Comparison of ENCODE assay signal across 19 mouse cellular contexts in genomic region chr4:145304109-145304508, GRCm38 (mm10). TPM values are rescaled to one million over a fixed set of nuclear protein-coding genes. Genes with fewer than 3 reads are reported as not detected.
DNase-seq lines count a peak whose midpoint lies in the region; ATAC-seq and TF ChIP-seq lines count a peak whose summit lies in the region.
"Had no signal": no experiment of that assay in that cellular context is flagged by ENCODE, and none has a peak within 500 bp of the region (broad histone marks: within the 10 kb centered on the region; RNA-seq: fewer than 3 reads in every experiment).

No protein-coding gene starts in this region.

- H3K27ac ChIP-seq in hindbrain, embryonic 14.5 days, result no peak overlapping the region
- H3K27ac ChIP-seq in heart, adult 2 months, result no peak overlapping the region
- H3K27ac ChIP-seq: heart, embryonic 10.5 days; liver, embryonic 15.5 days had no signal

- intact Hi-C loops in left cerebral cortex, postnatal 4 days (cut with DNase I), result no loop called here
- intact Hi-C loops in left cerebral cortex, postnatal 36 days (cut with DNase I), result no loop called here
- intact Hi-C loops in heart, adult 2 months (cut with DNase I), result no loop called here

- no peaks in the 10 kb centered on the region for H3K79me2 ChIP-seq in heart, adult 2 months (replicated peaks; ENCODE audit: control insufficient read depth, insufficient read depth, low read length)

- H3K4me1 ChIP-seq in hindbrain, embryonic 14.5 days (replicated peaks; ENCODE audit: control insufficient read depth, insufficient read depth, low read length), result no peaks in the 10 kb centered on the region
- peaks cover 2% of the 10 kb centered on the region; the same call in 1 of the 2 replicates for H3K4me1 ChIP-seq in heart, adult 2 months (ENCODE audit: control insufficient read depth, insufficient read depth, low read length)
- H3K4me1 ChIP-seq: heart, embryonic 10.5 days; liver, embryonic 15.5 days had no signal

- no peaks in the 10 kb centered on the region for H3K9me3 ChIP-seq in hindbrain, embryonic 14.5 days (ENCODE audit: control insufficient read depth, low read length)
- H3K9me3 ChIP-seq: heart, embryonic 10.5 days; liver, embryonic 15.5 days had no signal

- H3K9ac ChIP-seq in hindbrain, embryonic 14.5 days, result no peak overlapping the region
- H3K9ac ChIP-seq in heart, adult 2 months (ENCODE audit: low read depth, low read length), result no peak overlapping the region
- H3K9ac ChIP-seq: liver, embryonic 15.5 days had no signal

- 46% methylated on average over 4 of the region's 4 CpGs for WGBS in hindbrain, embryonic 14.5 days
- 77% methylated on average over 4 of the region's 4 CpGs for WGBS in heart, adult 2 months

- no peak overlapping the region for H3K4me3 ChIP-seq in hindbrain, embryonic 14.5 days (replicated peaks; ENCODE audit: low read length)
- H3K4me3 ChIP-seq in heart, adult 2 months, result no peak overlapping the region
- H3K4me3 ChIP-seq: erythroblast, embryonic 14.5 days; heart, embryonic 10.5 days; liver, embryonic 15.5 days had no signal

- H3K27me3 ChIP-seq in hindbrain, embryonic 14.5 days (ENCODE audit: control insufficient read depth, insufficient read depth, low read length), result no peaks in the 10 kb centered on the region
- H3K27me3 ChIP-seq in heart, adult 2 months (ENCODE audit: control insufficient read depth, insufficient read depth, low read length), result no peaks in the 10 kb centered on the region
- H3K27me3 ChIP-seq: liver, embryonic 15.5 days had no signal

- H3K4me2 ChIP-seq in hindbrain, embryonic 14.5 days (replicated peaks), result no peak overlapping the region
- H3K4me2 ChIP-seq: liver, embryonic 15.5 days had no signal

- no peak for TF ChIP-seq POLR2A in heart, adult 2 months (IDR thresholded peaks at IDR 0.05; ENCODE audit: insufficient read depth, low read depth, low read length)

- DNase-seq in cerebellum, postnatal 10 days, result peak; percentile 54 to 81
- DNase-seq in cerebellum, postnatal 36 days, result no peak
- peak; percentile 48 for DNase-seq in left cerebral cortex, postnatal 4 days
- no peak for DNase-seq in left cerebral cortex, postnatal 36 days (ENCODE audit: low spot score in 2 of 2)
- DNase-seq in hindbrain, embryonic 14.5 days (ENCODE audit: low spot score), result no peak
- DNase-seq in layer of hippocampus, adult 9-11 months, result peak; percentile 44
- no peak for DNase-seq in heart, adult 2 months
- no peak for DNase-seq in thymus, postnatal 14 days
- DNase-seq: adrenal gland, postnatal 36 days; cerebellum, adult 9-11 months; gastrocnemius, postnatal 25 days; heart, postnatal 14 days had no signal

- no peak for TF ChIP-seq CTCF in heart, adult 2 months (IDR thresholded peaks at IDR 0.05)

- peak; percentile 63; the same call in 1 of the 2 replicates for ATAC-seq in hindbrain, embryonic 14.5 days (ENCODE audit: low FRiP score)
- ATAC-seq: CD4-positive, CD25-positive, alpha-beta regulatory T cell, adult 4 months; lung, postnatal 0 days had no signal

- H3K36me3 ChIP-seq in hindbrain, embryonic 14.5 days (replicated peaks; ENCODE audit: control insufficient read depth, insufficient read depth), result no peaks in the 10 kb centered on the region
- H3K36me3 ChIP-seq in heart, adult 2 months (ENCODE audit: control insufficient read depth, insufficient read depth, low read length), result no peaks in the 10 kb centered on the region
- H3K36me3 ChIP-seq: G1E; heart, embryonic 10.5 days; liver, embryonic 15.5 days had no signal

- no peak for TF ChIP-seq EP300 in heart, adult 2 months (IDR thresholded peaks at IDR 0.05; ENCODE audit: insufficient read depth, low read depth, low read length)

RNA-seq across cellular contexts. Expression of gene Tnfrsf8, which starts 10.9 kb away (rescaled TPM):
- total RNA-seq in left cerebral cortex, postnatal 4 days (2021), result 1 to 10 TPM in 1 of 2 experiments, under 1 TPM in 1; 0.38 to 1.3 TPM
- 1 to 10 TPM in 1 of 2 experiments, under 1 TPM in 1; 0.77 to 1.3 TPM for total RNA-seq in left cerebral cortex, postnatal 36 days (2021)
- polyA plus RNA-seq in hindbrain, embryonic 14.5 days (2014; fragmentation: Nextera tagmentation; extraction: Ambion mirVana), result 0.28 and 0.38 TPM in 2 replicates
- total RNA-seq in heart, adult 2 months (2021), result under 1 TPM; 0.11 to 0.18 TPM
- polyA plus RNA-seq in heart, adult 2 months (2012; rRNA removed), result 0.12 and 0.16 TPM in 2 replicates
- polyA plus RNA-seq: erythroblast, embryonic 14.5 days; G1E; heart, embryonic 10.5 days; intestine, embryonic 14.5 days had no signal

RNA-seq across cellular contexts. Expression of gene Tnfrsf1b, which starts 57.4 kb away (rescaled TPM):
- 1 to 10 TPM; 2.4 to 2.9 TPM for total RNA-seq in left cerebral cortex, postnatal 4 days (2021)
- 1 to 10 TPM; 2.5 to 2.7 TPM for total RNA-seq in left cerebral cortex, postnatal 36 days (2021)
- polyA plus RNA-seq in hindbrain, embryonic 14.5 days (2014; fragmentation: Nextera tagmentation; extraction: Ambion mirVana), result 4.4 and 4.7 TPM in 2 replicates
- 1 to 10 TPM; 4.8 to 5.4 TPM for total RNA-seq in heart, adult 2 months (2021)
- 7.6 and 10.9 TPM in 2 replicates for polyA plus RNA-seq in heart, adult 2 months (2012; rRNA removed)
- total RNA-seq: G1E had no signal
- polyA plus RNA-seq: G1E had no signal

Comparison
In these comparisons a context has a peak if more than half of its experiments do, and no peak if none do; other contexts are left out.
1. DNase-seq: peak in cerebellum, postnatal 10 days (2 of 2), left cerebral cortex, postnatal 4 days (single experiment) and layer of hippocampus, adult 9-11 months (single experiment); none in cerebellum, postnatal 36 days (0 of 2), left cerebral cortex, postnatal 36 days (0 of 2), hindbrain, embryonic 14.5 days (single experiment), heart, adult 2 months (0 of 2) and thymus, postnatal 14 days (single experiment).